8 mouse cellular contexts compared by ENCODE assay signal in the genomic region with DNA sequence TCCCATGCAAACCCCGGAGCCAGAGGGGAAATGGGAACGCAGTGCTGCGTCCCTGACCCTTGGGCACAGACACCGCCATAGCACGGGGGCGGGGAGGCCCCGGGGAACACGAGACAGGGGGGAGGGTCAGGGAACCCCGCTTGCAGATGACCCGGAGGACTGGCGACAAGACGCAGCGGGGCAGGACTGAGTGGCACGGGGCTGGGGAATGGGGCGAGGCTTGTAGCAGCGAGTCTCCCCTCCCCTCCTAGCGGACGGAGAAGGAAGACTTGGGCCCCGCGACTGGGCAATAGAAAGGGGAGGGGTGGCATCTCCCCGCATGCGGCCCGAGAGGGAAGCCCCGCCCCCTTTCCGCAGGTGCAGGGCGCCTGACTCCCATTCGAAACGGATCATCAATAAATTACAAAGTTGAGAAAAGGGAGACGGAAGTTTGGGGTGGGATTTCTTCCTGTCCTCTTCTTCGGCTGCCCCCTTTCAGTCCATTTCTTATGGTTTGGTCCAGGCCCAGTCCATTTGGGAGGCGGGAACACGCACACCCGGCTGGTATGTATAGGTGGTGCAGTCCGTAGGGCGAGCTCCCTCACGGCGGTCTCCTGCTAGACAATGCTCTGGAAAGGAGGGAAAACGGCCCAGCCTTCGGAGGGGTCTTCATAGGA. TPM values are rescaled to one million over a fixed set of nuclear protein-coding genes. Genes with fewer than 3 reads are reported as not detected.
DNase-seq lines count a peak whose midpoint lies in the region; ATAC-seq and TF ChIP-seq lines count a peak whose summit lies in the region.

No protein-coding gene starts in this region.

- no peaks in the 10 kb centered on the region for H3K79me2 ChIP-seq in heart, adult 2 months (replicated peaks; ENCODE audit: control insufficient read depth, insufficient read depth, low read length)

- H3K9me3 ChIP-seq in lung, embryonic 15.5 days = no peaks in the 10 kb centered on the region

- peak; percentile 82 for ATAC-seq in lung, embryonic 15.5 days (ENCODE audit: borderline replicate concordance, extremely low read depth, low FRiP score, low TSS enrichment)

- DNase-seq in 416B (ENCODE audit: low read depth) (peak; percentile 94), NIH3T3 (ENCODE audit: low read depth) (peak; percentile 81)
- DNase-seq in heart, adult 2 months = peak; percentile 74 to 78
- peak; percentile 72 for DNase-seq in kidney, adult 18-20 months
- peak; percentile 60 for DNase-seq in urinary bladder, postnatal 25 days (ENCODE audit: low spot score)

- no peaks in the 10 kb centered on the region for H3K27me3 ChIP-seq in heart, adult 2 months (ENCODE audit: control insufficient read depth, insufficient read depth, low read length)
- no peaks in the 10 kb centered on the region for H3K27me3 ChIP-seq in lung, embryonic 15.5 days

- TF ChIP-seq EP300 in heart, adult 2 months (IDR thresholded peaks at IDR 0.05; ENCODE audit: insufficient read depth, low read depth, low read length) = 0 out of 2 replicates have a peak, but pooled peaks have one; percentile 12

- TF ChIP-seq POLR2A in cortical plate, adult 2 months (IDR thresholded peaks at IDR 0.05; ENCODE audit: extremely low read depth, insufficient read depth, low read length) = 0 out of 2 replicates have a peak, but pooled peaks have one; percentile 25
- 0 out of 2 replicates have a peak, but pooled peaks have one; percentile 32 for TF ChIP-seq POLR2A in heart, adult 2 months (IDR thresholded peaks at IDR 0.05; ENCODE audit: insufficient read depth, low read depth, low read length)
- TF ChIP-seq POLR2A in olfactory bulb, adult 2 months (IDR thresholded peaks at IDR 0.05; ENCODE audit: insufficient read depth, low read depth, low read length) = no peak

- peak overlapping the region; percentile 91 for H3K4me2 ChIP-seq in lung, embryonic 15.5 days

- intact Hi-C loops in heart, adult 2 months (cut with DNase I) = loop anchor here (5.0 kb wide), 1 partner anchor 32 kb away; no protein-coding TSS in a partner anchor

- peak overlapping the region; percentile 78 for H3K9ac ChIP-seq in heart, adult 2 months (ENCODE audit: low read depth, low read length)
- H3K9ac ChIP-seq in lung, embryonic 15.5 days = peak overlapping the region; percentile 64

- WGBS in heart, adult 2 months = 3% methylated on average over 39 of the region's 39 CpGs
- WGBS in lung, embryonic 15.5 days = 0% methylated on average over 35 of the region's 39 CpGs
- WGBS in olfactory bulb, adult 2 months = 29% methylated on average over 39 of the region's 39 CpGs

- H3K4me1 ChIP-seq in cortical plate, adult 2 months (ENCODE audit: control insufficient read depth, insufficient read depth, low read length) = peaks cover 2% of the 10 kb centered on the region; the same call in 1 of the 2 replicates
- peaks cover 13% of the 10 kb centered on the region for H3K4me1 ChIP-seq in heart, adult 2 months (ENCODE audit: control insufficient read depth, insufficient read depth, low read length)
- peaks cover 52% of the 10 kb centered on the region for H3K4me1 ChIP-seq in lung, embryonic 15.5 days
- peaks cover 9% of the 10 kb centered on the region for H3K4me1 ChIP-seq in olfactory bulb, adult 2 months (ENCODE audit: control insufficient read depth, insufficient read depth, low read length)

- H3K36me3 ChIP-seq in heart, adult 2 months (ENCODE audit: control insufficient read depth, insufficient read depth, low read length) = no peaks in the 10 kb centered on the region
- no peaks in the 10 kb centered on the region for H3K36me3 ChIP-seq in lung, embryonic 15.5 days

- no peak overlapping the region for H3K4me3 ChIP-seq in cortical plate, adult 2 months (ENCODE audit: insufficient read depth, low read length)
- H3K4me3 ChIP-seq in heart, adult 2 months = peak overlapping the region; percentile 46
- H3K4me3 ChIP-seq in lung, embryonic 15.5 days = peak overlapping the region; percentile 55
- peak overlapping the region; percentile 11; the same call in 1 of the 2 replicates for H3K4me3 ChIP-seq in olfactory bulb, adult 2 months (ENCODE audit: insufficient read depth, low read depth, low read length)

- no peak overlapping the region for H3K27ac ChIP-seq in cortical plate, adult 2 months (ENCODE audit: insufficient read depth, low read length)
- peak overlapping the region; percentile 33 for H3K27ac ChIP-seq in heart, adult 2 months
- H3K27ac ChIP-seq in lung, embryonic 15.5 days = peak overlapping the region; percentile 70
- H3K27ac ChIP-seq in olfactory bulb, adult 2 months (ENCODE audit: insufficient read depth, low read depth, low read length) = no peak overlapping the region

- no peak for TF ChIP-seq CTCF in cortical plate, adult 2 months (IDR thresholded peaks at IDR 0.05; ENCODE audit: extremely low read depth, insufficient read depth, low read length)
- TF ChIP-seq CTCF in heart, adult 2 months (IDR thresholded peaks at IDR 0.05) = peak; percentile 52
- TF ChIP-seq CTCF in olfactory bulb, adult 2 months (IDR thresholded peaks at IDR 0.05; ENCODE audit: insufficient read depth, low read depth, low read length) = no peak

RNA-seq across cellular contexts. Expression of gene Hrc, which starts 4.4 kb away (rescaled TPM):
- polyA plus RNA-seq in cortical plate, adult 2 months (2012; rRNA removed) = 0.35 and 0.55 TPM in 2 replicates
- total RNA-seq in heart, adult 2 months (2021) = 1,000 to 10,000 TPM in 1 of 2 experiments, 100 to 1,000 TPM in 1; 863 to 1,007 TPM
- 383 and 578 TPM in 2 replicates for polyA plus RNA-seq in heart, adult 2 months (2012; rRNA removed)
- 1.7 and 2.3 TPM in 2 replicates for polyA plus RNA-seq in lung, embryonic 15.5 days (2015; fragmentation: Nextera tagmentation; extraction: Ambion mirVana)
- polyA plus RNA-seq in olfactory bulb, adult 2 months (2012; ENCODE audit: insufficient read depth, insufficient read length, low replicate concordance, missing spikeins) = not detected in 2 replicates

RNA-seq across cellular contexts. Expression of gene Trpm4, which starts 6.0 kb away (rescaled TPM):
- polyA plus RNA-seq in cortical plate, adult 2 months (2012; rRNA removed) = 29.1 and 35.1 TPM in 2 replicates
- total RNA-seq in heart, adult 2 months (2021) = 10 to 100 TPM; 21.0 to 21.4 TPM
- 38.7 and 40.9 TPM in 2 replicates for polyA plus RNA-seq in heart, adult 2 months (2012; rRNA removed)
- polyA plus RNA-seq in lung, embryonic 15.5 days (2015; fragmentation: Nextera tagmentation; extraction: Ambion mirVana) = 19.1 and 20.0 TPM in 2 replicates
- not detected in 2 replicates for polyA plus RNA-seq in olfactory bulb, adult 2 months (2012; ENCODE audit: insufficient read depth, insufficient read length, low replicate concordance, missing spikeins)

RNA-seq across cellular contexts. Expression of gene Ppfia3, which starts 27.3 kb away (rescaled TPM):
- polyA plus RNA-seq in cortical plate, adult 2 months (2012; rRNA removed) = 164 and 167 TPM in 2 replicates
- under 1 TPM; 0.11 to 0.26 TPM for total RNA-seq in heart, adult 2 months (2021)
- 0.09 and 0.14 TPM in 2 replicates for polyA plus RNA-seq in heart, adult 2 months (2012; rRNA removed)
- 3.1 TPM in 2 replicates for polyA plus RNA-seq in lung, embryonic 15.5 days (2015; fragmentation: Nextera tagmentation; extraction: Ambion mirVana)
- not detected in 2 replicates for polyA plus RNA-seq in olfactory bulb, adult 2 months (2012; ENCODE audit: insufficient read depth, insufficient read length, low replicate concordance, missing spikeins)

RNA-seq across cellular contexts. Expression of gene Lin7b, which starts 30.8 kb away (rescaled TPM):
- 336 TPM in 2 replicates for polyA plus RNA-seq in cortical plate, adult 2 months (2012; rRNA removed)
- 1 to 10 TPM; 1.0 to 1.6 TPM for total RNA-seq in heart, adult 2 months (2021)
- polyA plus RNA-seq in heart, adult 2 months (2012; rRNA removed) = 2.3 and 3.4 TPM in 2 replicates
- 0.60 and 0.92 TPM in 2 replicates for polyA plus RNA-seq in lung, embryonic 15.5 days (2015; fragmentation: Nextera tagmentation; extraction: Ambion mirVana)
- not detected in 2 replicates for polyA plus RNA-seq in olfactory bulb, adult 2 months (2012; ENCODE audit: insufficient read depth, insufficient read length, low replicate concordance, missing spikeins)

RNA-seq across cellular contexts. Expression of gene Snrnp70, which starts 56.0 kb away (rescaled TPM):
- polyA plus RNA-seq in cortical plate, adult 2 months (2012; rRNA removed) = 720 and 793 TPM in 2 replicates
- 10 to 100 TPM; 85.0 to 99.5 TPM for total RNA-seq in heart, adult 2 months (2021)
- 117 and 151 TPM in 2 replicates for polyA plus RNA-seq in heart, adult 2 months (2012; rRNA removed)
- 224 and 229 TPM in 2 replicates for polyA plus RNA-seq in lung, embryonic 15.5 days (2015; fragmentation: Nextera tagmentation; extraction: Ambion mirVana)
- polyA plus RNA-seq in olfactory bulb, adult 2 months (2012; ENCODE audit: insufficient read depth, insufficient read length, low replicate concordance, missing spikeins) = 1,039 and 1,720 TPM in 2 replicates

Comparison
In these comparisons a context has a peak if more than half of its experiments do, and no peak if none do; other contexts are left out.
1. H3K27ac ChIP-seq: peak in heart, adult 2 months (single experiment) and lung, embryonic 15.5 days (single experiment); none in cortical plate, adult 2 months (single experiment) and olfactory bulb, adult 2 months (single experiment).
2. RNA of gene Hrc, which starts 4.4 kb away (polyA plus RNA-seq): 383 to 578 TPM in heart, adult 2 months; 1.7 to 2.3 TPM in lung, embryonic 15.5 days, 0.35 to 0.55 TPM in cortical plate, adult 2 months and not detected in olfactory bulb, adult 2 months; every median in the first group is over 100 times any median in the second.
3. RNA of gene Trpm4, which starts 6.0 kb away (polyA plus RNA-seq): 38.7 to 40.9 TPM in heart, adult 2 months, 29.1 to 35.1 TPM in cortical plate, adult 2 months and 19.1 to 20.0 TPM in lung, embryonic 15.5 days; not detected in olfactory bulb, adult 2 months; every median in the first group is over 10 times any median in the second.
4. Peak in every context shown above with its lines, with median percentiles within 50 percentile points of each other: DNase-seq.